Mouse (Mus musculus) 3T3-L1 (cell line): ENCODE data around the gene Trim41.

Source experiments
- DNase-seq: peaks from one replicate; pipeline ENCODE4 v3.0.0-alpha.2; 2015; ENCODE audit warnings: low read depth, low spot score

The Trim41 gene

GRCm38 (mm10) chr11:48816281-48816781 lies 822 bp downstream of the Trim41 start:
- DNase-seq = peak; percentile 59

- no peak for DNase-seq
Observed at GRCm38 (mm10) chr11:48815851-48816250, 1.3 kb downstream of the Trim41 start.

GRCm38 (mm10) chr11:48813782-48814181 lies 3.4 kb downstream of the Trim41 start:
- DNase-seq = no peak

GRCm38 (mm10) chr11:48810142-48810541 lies 7.0 kb downstream of the Trim41 start:
- DNase-seq = no peak

GRCm38 (mm10) chr11:48809434-48809830 lies 7.7 kb downstream of the Trim41 start:
- no peak for DNase-seq

GRCm38 (mm10) chr11:48808737-48809433 lies 8.3 kb downstream of the Trim41 start:
- DNase-seq = no peak

- no peak for DNase-seq
Observed at GRCm38 (mm10) chr11:48808304-48808646, 8.9 kb downstream of the Trim41 start.

- DNase-seq = no peak
Observed at GRCm38 (mm10) chr11:48807563-48808303, 9.4 kb downstream of the Trim41 start.

- no peak for DNase-seq
Observed at GRCm38 (mm10) chr11:48806856-48807562, 10.1 kb downstream of the Trim41 start.

- DNase-seq = no peak
Observed at GRCm38 (mm10) chr11:48804922-48805321, 12.2 kb downstream of the Trim41 start.

- no peak for DNase-seq
Observed at GRCm38 (mm10) chr11:48803988-48804387, 13.2 kb downstream of the Trim41 start.

- DNase-seq = no peak
Observed at GRCm38 (mm10) chr11:48801831-48802772, 15.1 kb downstream of the Trim41 start.

- DNase-seq = peak; percentile 95
Observed at GRCm38 (mm10) chr11:48799921-48800701, 17.0 kb downstream of the Trim41 start, which contains the start of gene Rack1. Rack1 (plus strand) TSS chr11:48800332.

- no peak for DNase-seq
Observed at GRCm38 (mm10) chr11:48798984-48799920, 17.9 kb downstream of the Trim41 start.

GRCm38 (mm10) chr11:48798308-48798707 lies 18.8 kb downstream of the Trim41 start:
- no peak for DNase-seq

- DNase-seq = no peak
Observed at GRCm38 (mm10) chr11:48797287-48797686, 19.9 kb downstream of the Trim41 start.

GRCm38 (mm10) chr11:48796290-48796689 lies 20.9 kb downstream of the Trim41 start:
- DNase-seq = no peak

- DNase-seq = no peak
Observed at GRCm38 (mm10) chr11:48795221-48795620, 21.9 kb downstream of the Trim41 start.

- DNase-seq = no peak
Observed at GRCm38 (mm10) chr11:48793184-48793583, 24.0 kb downstream of the Trim41 start.
